Mouse (Mus musculus): Measurements from ENCODE around the gene Mn1. TPM values are rescaled to one million over a fixed set of nuclear protein-coding genes. Genes with fewer than 3 reads are reported as not detected.

Gene Mn1
- total and polyA plus RNA-seq, 3 experiments = not detected

DNA sequence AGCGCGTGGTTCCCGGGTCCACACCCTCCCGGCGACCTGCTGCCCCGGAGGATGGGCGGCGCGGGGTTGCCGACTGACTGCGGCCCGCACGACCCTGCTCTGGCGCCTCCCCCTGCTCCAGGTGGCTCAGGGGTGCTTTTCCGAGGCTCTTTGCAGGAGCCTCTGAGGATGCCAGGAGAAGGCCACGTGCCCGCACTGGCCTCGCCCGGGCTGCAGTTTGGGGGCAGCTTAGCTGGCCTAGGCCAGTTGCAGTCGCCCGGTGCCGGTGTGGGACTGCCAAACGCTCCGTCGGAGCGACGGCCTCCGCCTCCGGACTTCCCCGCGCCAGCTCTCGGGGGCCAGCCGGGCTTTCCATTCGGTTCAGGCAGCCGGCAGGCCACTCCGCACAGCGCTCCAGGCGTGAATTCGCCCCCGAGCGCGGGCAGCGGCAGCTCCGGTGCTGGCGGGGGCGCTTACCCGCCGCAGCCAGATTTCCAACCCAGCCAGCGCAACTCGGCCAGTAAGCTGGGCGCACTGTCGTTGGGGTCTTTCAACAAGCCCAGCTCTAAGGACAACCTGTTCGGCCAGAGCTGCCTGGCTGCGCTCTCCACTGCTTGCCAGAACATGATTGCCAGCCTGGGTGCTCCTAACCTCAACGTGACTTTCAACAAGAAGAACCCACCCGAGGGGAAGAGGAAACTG is 3.0 kb downstream of the Mn1 start:
- DNase-seq (ENCODE audit: low read depth, low spot score) = no peak
- Histone ChIP-seq H3K4me1 (ENCODE audit: control insufficient read depth in 1 of 2, insufficient read depth in 2 of 2, low read length in 2 of 2) (no peaks in the 10 kb centered on the region), H3K79me2 (ENCODE audit: control insufficient read depth, insufficient read depth, low read length, poor library complexity) (no peaks in the 10 kb centered on the region), H3K4me3 (ENCODE audit: control insufficient read depth in 1 of 2, insufficient read depth in 1 of 2, low read depth in 2 of 2, low read length in 2 of 2) (no peak overlapping the region), H3K27ac (ENCODE audit: control insufficient read depth, low read depth, low read length) (no peak overlapping the region), H3K9ac (ENCODE audit: control insufficient read depth, low read depth, low read length, poor library complexity, severe bottlenecking) (no peak overlapping the region), H3K9me3 (replicated peaks; ENCODE audit: insufficient read depth, low read length) (no peaks in the 10 kb centered on the region), H3K36me3 (ENCODE audit: control insufficient read depth in 1 of 2, insufficient read depth in 2 of 2, low read length in 2 of 2) (no peaks in the 10 kb centered on the region), H3K27me3 (ENCODE audit: control insufficient read depth in 1 of 2, insufficient read depth in 2 of 2, low read length in 2 of 2) (no peaks in the 10 kb centered on the region)
- no peak for TF ChIP-seq NELFE (IDR thresholded peaks at IDR 0.05; ENCODE audit: low read depth, low read length)
- no peak for TF ChIP-seq ELF1 (IDR thresholded peaks at IDR 0.05; ENCODE audit: low read depth, low read length)
- no peak for TF ChIP-seq MAX (IDR thresholded peaks at IDR 0.05; ENCODE audit: low read length)
- no peak for TF ChIP-seq BHLHE40 (IDR thresholded peaks at IDR 0.05; ENCODE audit: borderline replicate concordance, low read depth, low read length)
- TF ChIP-seq MYB (IDR thresholded peaks at IDR 0.05; ENCODE audit: low read depth, low read length) = no peak

DNA sequence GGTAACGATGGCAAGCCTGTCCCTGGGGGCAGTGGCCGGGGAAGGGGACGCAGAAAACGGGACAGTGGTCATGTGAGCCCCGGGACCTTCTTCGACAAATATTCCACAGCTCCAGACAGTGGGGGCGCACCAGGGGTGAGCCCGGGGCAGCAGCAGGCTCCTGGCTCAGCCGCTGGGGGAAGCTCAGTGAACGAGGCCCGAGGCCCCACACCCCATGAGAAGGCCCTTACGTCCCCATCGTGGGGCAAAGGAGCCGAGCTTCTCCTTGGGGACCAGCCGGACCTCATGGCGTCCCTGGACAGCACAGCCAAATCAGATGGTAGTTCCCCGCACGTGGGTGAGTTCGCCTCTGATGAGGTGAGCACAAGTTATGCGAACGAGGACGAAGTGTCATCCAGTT is 3.7 kb downstream of the Mn1 start:
- Histone ChIP-seq H3K79me2 (ENCODE audit: control insufficient read depth, insufficient read depth, low read length, poor library complexity) (no peaks in the 10 kb centered on the region), H3K9me3 (replicated peaks; ENCODE audit: insufficient read depth, low read length) (no peaks in the 10 kb centered on the region), H3K4me1 (ENCODE audit: control insufficient read depth in 1 of 2, insufficient read depth in 2 of 2, low read length in 2 of 2) (no peaks in the 10 kb centered on the region), H3K36me3 (ENCODE audit: control insufficient read depth in 1 of 2, insufficient read depth in 2 of 2, low read length in 2 of 2) (no peaks in the 10 kb centered on the region), H3K27me3 (ENCODE audit: control insufficient read depth in 1 of 2, insufficient read depth in 2 of 2, low read length in 2 of 2) (no peaks in the 10 kb centered on the region), H3K9ac (ENCODE audit: control insufficient read depth, low read depth, low read length, poor library complexity, severe bottlenecking) (no peak overlapping the region), H3K4me3 (ENCODE audit: control insufficient read depth in 1 of 2, insufficient read depth in 1 of 2, low read depth in 2 of 2, low read length in 2 of 2) (no peak overlapping the region), H3K27ac (ENCODE audit: control insufficient read depth, low read depth, low read length) (no peak overlapping the region)
- DNase-seq (ENCODE audit: low read depth, low spot score) = no peak
- TF ChIP-seq ETS1 (IDR thresholded peaks at IDR 0.05; ENCODE audit: low read depth, low read length) (no peak), POLR2AphosphoS2 (IDR thresholded peaks at IDR 0.05; ENCODE audit: low read length) (no peak), SIN3A (IDR thresholded peaks at IDR 0.05; ENCODE audit: low read length) (no peak), MXI1 (IDR thresholded peaks at IDR 0.05; ENCODE audit: low read depth, low read length) (no peak), TAL1 (IDR thresholded peaks at IDR 0.05; ENCODE audit: low read length) (no peak), SMC3 (IDR thresholded peaks at IDR 0.05; ENCODE audit: low read depth, low read length) (no peak), ZC3H11A (IDR thresholded peaks at IDR 0.05; ENCODE audit: low read depth, low read length) (no peak), RCOR1 (IDR thresholded peaks at IDR 0.05; ENCODE audit: low read depth, low read length) (no peak), ZNF384 (IDR thresholded peaks at IDR 0.05; ENCODE audit: low read depth, low read length) (no peak), BHLHE40 (IDR thresholded peaks at IDR 0.05; ENCODE audit: borderline replicate concordance, low read depth, low read length) (no peak), UBTF (IDR thresholded peaks at IDR 0.05; ENCODE audit: borderline replicate concordance, insufficient read depth, low read depth, low read length) (no peak), NELFE (IDR thresholded peaks at IDR 0.05; ENCODE audit: low read depth, low read length) (no peak), POLR2A (IDR thresholded peaks at IDR 0.05; ENCODE audit: control insufficient read depth in 1 of 2, insufficient read depth in 1 of 2, low read depth in 1 of 2, low read length in 2 of 2, poor library complexity in 1 of 2) (no peak), ZKSCAN1 (IDR thresholded peaks at IDR 0.05; ENCODE audit: low read depth, low read length) (no peak), JUND (IDR thresholded peaks at IDR 0.05; ENCODE audit: low read depth, low read length) (no peak), USF1 (IDR thresholded peaks at IDR 0.05; ENCODE audit: low read depth, low read length) (no peak)

Data from MEL (cell line).